Mouse (Mus musculus) retina, postnatal 7 days (tissue): ENCODE measurements around the gene Hoxd9.

Source experiments
- DNase-seq: peaks from one replicate; pipeline ENCODE4 v3.0.0-alpha.2; 2012; ENCODE audit warnings: low read depth, low spot score

The Hoxd9 gene

GRCm38 (mm10) chr2:74732513-74733316, 35.2 kb downstream of the Hoxd9 start:
- no peak for DNase-seq

- no peak for DNase-seq
Observed at GRCm38 (mm10) chr2:74733317-74733661, 35.8 kb downstream of the Hoxd9 start.

- no peak for DNase-seq
Observed at GRCm38 (mm10) chr2:74733765-74734164, 36.2 kb downstream of the Hoxd9 start.

GRCm38 (mm10) chr2:74734451-74734850, 36.9 kb downstream of the Hoxd9 start:
- DNase-seq: no peak

GRCm38 (mm10) chr2:74734996-74735811, 37.7 kb downstream of the Hoxd9 start:
- no peak for DNase-seq

- no peak for DNase-seq
Observed at GRCm38 (mm10) chr2:74735851-74736687, 38.5 kb downstream of the Hoxd9 start.

GRCm38 (mm10) chr2:74736688-74737577, 39.4 kb downstream of the Hoxd9 start:
- no peak for DNase-seq

GRCm38 (mm10) chr2:74737578-74738070, 40.1 kb downstream of the Hoxd9 start:
- DNase-seq: no peak

GRCm38 (mm10) chr2:74738623-74739475, 41.3 kb downstream of the Hoxd9 start:
- DNase-seq: no peak

- DNase-seq: no peak
Observed at GRCm38 (mm10) chr2:74739476-74739800, 41.9 kb downstream of the Hoxd9 start.

- DNase-seq: no peak
Observed at GRCm38 (mm10) chr2:74739869-74740268, 42.3 kb downstream of the Hoxd9 start.

- no peak for DNase-seq
Observed at GRCm38 (mm10) chr2:74740311-74741091, 43.0 kb downstream of the Hoxd9 start.

GRCm38 (mm10) chr2:74741252-74741978, 43.9 kb downstream of the Hoxd9 start:
- DNase-seq: no peak

GRCm38 (mm10) chr2:74741979-74742277, 44.4 kb downstream of the Hoxd9 start:
- no peak for DNase-seq

GRCm38 (mm10) chr2:74745540-74746297, 48.2 kb downstream of the Hoxd9 start:
- no peak for DNase-seq

- DNase-seq: no peak
Observed at GRCm38 (mm10) chr2:74746298-74746921, 48.9 kb downstream of the Hoxd9 start.

- DNase-seq: no peak
Observed at GRCm38 (mm10) chr2:74747006-74747405, 49.5 kb downstream of the Hoxd9 start.
